Mouse (Mus musculus) adrenal gland, postnatal 25 days (tissue): Measurements from ENCODE around the gene Pacsin3. TPM values are rescaled to one million over a fixed set of nuclear protein-coding genes. Genes with fewer than 3 reads are reported as not detected.
A peak's percentile ranks its signal among the peaks of the same experiment; 100 is the strongest.

Experiments
- DNase-seq: peaks from one replicate; pipeline ENCODE4 v3.0.0; 2021; ENCODE audit warnings: mixed read lengths
- total RNA-seq: library from RNA; stranded (reverse); gene quantifications from 2 replicates; pipeline ENCODE4 v1.2.3, GENCODE M21; 2021

Pacsin3 gene
- total RNA-seq, 1 experiment from 2014 or later, result 152 TPM

GRCm38 (mm10) chr2:91258830-91259229 lies 3.1 kb downstream of the Pacsin3 start:
- DNase-seq, result no peak

- no peak for DNase-seq
Observed at GRCm38 (mm10) chr2:91259493-91259892, 3.7 kb downstream of the Pacsin3 start.

- no peak for DNase-seq
Observed at GRCm38 (mm10) chr2:91263692-91264660, 8.2 kb downstream of the Pacsin3 start.

- peak; percentile 97 for DNase-seq
Observed at GRCm38 (mm10) chr2:91264711-91265681, 9.2 kb downstream of the Pacsin3 start, which contains the start of gene Arfgap2. TSS of gene Arfgap2 (plus strand) at chr2:91264974.

GRCm38 (mm10) chr2:91268042-91268441 lies 12.3 kb downstream of the Pacsin3 start:
- no peak for DNase-seq

GRCm38 (mm10) chr2:91268706-91269105 lies 13.0 kb downstream of the Pacsin3 start:
- no peak for DNase-seq

- no peak for DNase-seq
Observed at GRCm38 (mm10) chr2:91269687-91270133, 14.0 kb downstream of the Pacsin3 start.

- DNase-seq, result peak; percentile 57
Observed at GRCm38 (mm10) chr2:91278749-91279371, 23.1 kb downstream of the Pacsin3 start.

GRCm38 (mm10) chr2:91279372-91279755 lies 23.6 kb downstream of the Pacsin3 start:
- no peak for DNase-seq

- DNase-seq, result no peak
Observed at GRCm38 (mm10) chr2:91281366-91281765, 25.6 kb downstream of the Pacsin3 start.

GRCm38 (mm10) chr2:91283972-91284371 lies 28.2 kb downstream of the Pacsin3 start:
- no peak for DNase-seq

GRCm38 (mm10) chr2:91284375-91285199 lies 28.8 kb downstream of the Pacsin3 start:
- DNase-seq, result no peak

GRCm38 (mm10) chr2:91285885-91286505 lies 30.2 kb downstream of the Pacsin3 start:
- DNase-seq, result peak; percentile 84

- no peak for DNase-seq
Observed at GRCm38 (mm10) chr2:91287563-91287962, 31.8 kb downstream of the Pacsin3 start.

GRCm38 (mm10) chr2:91291197-91292007 lies 35.6 kb downstream of the Pacsin3 start:
- peak; percentile 56 for DNase-seq

GRCm38 (mm10) chr2:91294226-91294625 lies 38.5 kb downstream of the Pacsin3 start:
- no peak for DNase-seq

- no peak for DNase-seq
Observed at GRCm38 (mm10) chr2:91295895-91296294, 40.1 kb downstream of the Pacsin3 start.

- DNase-seq, result peak; percentile 45
Observed at GRCm38 (mm10) chr2:91299156-91299555, 43.4 kb downstream of the Pacsin3 start.

GRCm38 (mm10) chr2:91300784-91301183 lies 45.0 kb downstream of the Pacsin3 start:
- no peak for DNase-seq

GRCm38 (mm10) chr2:91301836-91302235 lies 46.1 kb downstream of the Pacsin3 start:
- no peak for DNase-seq
